Mouse (Mus musculus): ENCODE results near the gene Olfr1299.

The Olfr1299 gene

DNA sequence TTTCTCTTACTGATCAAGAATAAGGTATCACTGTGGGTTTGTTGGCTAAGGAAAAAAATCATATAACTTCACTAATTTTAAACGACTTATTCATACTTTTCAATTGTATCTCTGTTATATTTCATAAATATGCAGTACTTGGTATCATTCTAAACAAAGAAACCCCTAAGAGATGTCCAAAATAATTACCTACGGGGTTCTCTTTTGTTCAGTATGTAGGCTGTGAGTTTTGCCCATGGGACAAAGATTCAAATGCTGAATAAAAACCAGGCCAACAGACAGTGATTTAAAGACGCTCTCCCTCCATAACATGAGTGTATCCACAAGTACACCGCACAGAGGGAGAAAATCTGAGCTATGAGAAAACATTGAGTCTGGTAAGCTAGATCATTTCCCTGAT is at the start of gene Olfr1299:
TSS of gene Olfr1299 (plus strand) at position 301 of the 400 bp plus-strand sequence.
- DNase-seq (ENCODE audit: low read depth), result no peak

DNA sequence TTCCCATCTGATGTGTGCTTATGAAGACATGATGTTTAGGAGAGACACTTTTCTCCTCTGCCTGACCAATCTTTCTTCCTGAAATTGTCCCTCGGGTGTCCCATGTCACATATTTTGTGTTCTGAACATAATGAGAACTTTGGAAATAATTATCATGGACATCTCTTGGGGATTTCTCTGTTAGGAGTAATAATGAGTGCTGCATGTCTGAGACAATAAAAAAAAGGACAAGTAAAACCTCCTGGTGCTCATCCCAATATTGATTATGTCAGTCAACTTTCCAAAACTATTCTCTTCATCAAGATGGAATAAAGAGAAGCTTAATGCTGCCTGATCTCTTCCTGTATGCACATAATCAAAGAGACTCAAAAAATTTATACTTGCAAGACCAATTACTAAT is 34.8 kb upstream of the Olfr1299 start, which contains the start of gene Olfr1297:
TSS of gene Olfr1297 (minus strand) at position 101 of the 400 bp plus-strand sequence.
- DNase-seq (ENCODE audit: low read depth), result no peak

DNA sequence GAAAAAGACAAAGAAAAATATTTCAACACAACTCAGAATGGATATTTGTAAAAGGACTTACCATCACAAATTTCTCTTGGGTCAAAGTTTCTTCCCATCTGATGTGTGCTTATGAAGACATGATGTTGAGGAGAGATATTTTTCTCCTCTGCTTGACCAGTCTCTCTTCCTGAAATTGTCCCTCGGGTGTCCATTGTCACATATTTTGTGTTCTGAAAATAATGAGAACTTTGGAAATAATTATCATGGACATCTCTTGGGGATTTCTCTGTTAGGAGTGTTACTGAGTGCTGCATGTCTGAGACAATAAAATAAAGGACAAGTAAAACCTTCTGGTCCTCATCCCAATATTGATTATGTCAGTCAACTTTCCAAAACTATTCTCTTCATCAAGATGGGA is 12.1 kb upstream of the Olfr1299 start, which contains the start of gene Olfr1298:
TSS of gene Olfr1298 (minus strand) at position 101 of the 400 bp plus-strand sequence.
- no peak for DNase-seq (ENCODE audit: low read depth)
